Mouse (Mus musculus) hindbrain, embryonic 12.5 days (tissue): ENCODE results near the gene Slc35d2. TPM values are rescaled to one million over a fixed set of nuclear protein-coding genes. Genes with fewer than 3 reads are reported as not detected.

Experiments
- polyA plus RNA-seq: library from polyadenylated mRNA; unstranded; fragments of >200 nt; fragmentation: Nextera tagmentation; extraction: Ambion mirVana; gene quantifications from 2 replicates; pipeline ENCODE4 v1.2.1, GENCODE M21; 2016

Slc35d2 gene
- polyA plus RNA-seq, 1 experiment from 2014 or later: 5.9 TPM

Other genes starting within 250 kb of the Slc35d2 start
- gene Hsd17b3, start 40.1 kb downstream of the Slc35d2 start, polyA plus RNA-seq: not detected in 2 replicates
- gene Zfp367, start 23.8 kb upstream of the Slc35d2 start, polyA plus RNA-seq: 13.8 and 14.0 TPM in 2 replicates
- 38.0 TPM in 2 replicates for gene Habp4, start 32.5 kb upstream of the Slc35d2 start, polyA plus RNA-seq
- 10.2 and 12.5 TPM in 2 replicates for gene Cdc14b, start 145.9 kb upstream of the Slc35d2 start, polyA plus RNA-seq
- 21.0 and 25.9 TPM in 2 replicates for gene Aaed1, start 183.3 kb upstream of the Slc35d2 start, polyA plus RNA-seq
- 111 and 124 TPM in 2 replicates for gene Ctsl, start 241.5 kb upstream of the Slc35d2 start, polyA plus RNA-seq